Mouse (Mus musculus): ENCODE measurements around the gene Eprs.

DNA sequence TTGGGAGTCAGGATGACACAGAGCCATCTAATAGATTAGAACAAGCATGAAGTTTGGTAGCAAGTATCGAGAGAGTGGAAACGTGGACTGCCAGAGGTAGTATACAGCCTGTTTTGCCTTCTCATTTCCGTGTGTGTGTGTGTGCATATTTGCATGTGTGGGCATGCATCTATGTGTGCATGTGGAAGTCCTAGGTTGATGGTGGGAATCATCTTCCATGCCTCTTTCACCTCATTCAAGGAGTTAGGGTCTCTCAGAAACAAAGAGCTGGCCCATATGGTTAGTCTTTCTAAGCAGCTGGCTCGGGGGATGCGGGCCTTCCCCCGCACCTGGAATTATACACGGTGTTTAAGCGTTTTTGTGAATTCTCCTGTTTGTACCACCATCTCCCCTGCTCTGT is 33.0 kb upstream of the Eprs start:
- TF ChIP-seq CTCF (IDR thresholded peaks at IDR 0.05; ENCODE audit: extremely low read depth, insufficient read depth, low read length) (no peak), POLR2A (IDR thresholded peaks at IDR 0.05; ENCODE audit: extremely low read depth, insufficient read depth, low read length) (no peak)

Data from cortical plate, adult 2 months (tissue).